Mouse (Mus musculus): ENCODE data around the gene Tbp. TPM values are rescaled to one million over a fixed set of nuclear protein-coding genes. Genes with fewer than 3 reads are reported as not detected.

Tbp gene
- polyA plus RNA-seq, 1 experiment = 58.2 TPM

DNA sequence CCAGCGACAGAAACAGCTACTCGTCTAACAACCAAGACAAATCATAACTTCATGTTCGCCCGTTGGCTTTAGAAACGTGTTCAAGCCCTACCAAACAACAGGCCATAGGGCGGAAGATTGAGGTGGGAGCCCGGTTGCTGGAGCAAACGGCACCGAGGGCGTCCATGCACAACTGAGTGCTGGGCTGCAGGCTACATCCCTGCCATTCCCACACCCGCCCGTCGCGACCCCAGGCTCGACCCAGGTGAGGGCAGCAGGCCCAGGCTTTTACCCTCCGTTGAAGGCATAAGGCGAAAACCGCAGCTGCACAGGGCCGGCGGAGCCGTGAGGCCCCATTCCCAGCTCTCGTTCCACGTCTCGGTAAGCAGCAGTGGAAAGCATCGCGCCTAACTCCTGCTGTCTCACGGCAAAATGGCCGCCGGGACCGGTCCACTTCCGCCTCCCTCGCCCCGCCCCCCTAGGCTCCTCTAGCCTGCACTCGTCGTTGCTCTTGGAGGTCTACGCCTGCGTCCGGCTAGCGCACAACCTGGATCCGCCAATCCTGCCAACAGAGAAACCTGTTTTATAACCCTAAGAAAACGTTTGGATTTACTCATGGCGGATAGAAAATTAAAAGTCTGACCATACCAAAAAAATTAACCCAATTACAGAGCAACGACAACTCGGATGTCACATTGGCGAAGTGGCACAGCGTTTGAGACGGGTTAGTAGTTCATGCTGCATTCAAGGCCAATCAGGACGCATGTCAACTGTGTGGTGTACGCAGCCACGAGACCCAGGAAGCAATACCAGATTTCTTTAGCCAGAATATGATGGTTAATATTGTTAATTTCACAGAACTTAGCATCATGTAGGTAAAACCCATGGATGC lies 1.6 kb upstream of the Tbp start:
- peak overlapping the region; percentile 70 for H3K27ac ChIP-seq (ENCODE audit: insufficient read depth, low read length)
- peaks cover 5% of the 10 kb centered on the region; the same call in 1 of the 2 replicates for H3K4me1 ChIP-seq (ENCODE audit: control insufficient read depth, insufficient read depth, low read length)
- WGBS = under 1% methylated on average over 50 of the region's 50 CpGs
- H3K4me3 ChIP-seq (replicated peaks; ENCODE audit: insufficient read depth, low read depth, low read length) = peak overlapping the region; percentile 85
- no peaks in the 10 kb centered on the region for H3K27me3 ChIP-seq (ENCODE audit: control insufficient read depth, insufficient read depth, low read length)
- DNase-seq = peak; percentile 94
- TF ChIP-seq POLR2A (IDR thresholded peaks at IDR 0.05; ENCODE audit: borderline replicate concordance, insufficient read depth, low read length) = peak; percentile 68
- TF ChIP-seq CTCF (IDR thresholded peaks at IDR 0.05; ENCODE audit: borderline replicate concordance, insufficient read depth, low read depth, low read length) = no peak

DNA sequence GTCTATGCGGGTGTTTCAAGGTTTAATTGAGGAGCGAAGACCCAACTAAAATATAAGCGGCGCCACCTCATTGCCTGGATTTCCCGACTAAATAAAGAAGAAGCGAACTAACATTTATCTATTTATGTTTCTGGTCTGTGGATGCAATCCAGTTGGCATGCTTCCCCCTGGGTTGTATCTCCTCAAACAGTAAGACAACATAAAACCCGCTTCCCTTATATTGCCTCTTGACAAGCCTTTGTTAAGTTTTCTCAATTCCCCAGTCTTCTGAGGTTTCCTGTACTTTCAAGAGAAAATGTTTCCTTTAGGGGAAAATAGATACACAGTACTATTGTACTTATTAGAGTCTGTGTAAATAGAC lies 955 bp upstream of the Tbp start:
- WGBS = 48% methylated on average over 7 of the region's 7 CpGs
- DNase-seq = no peak
- TF ChIP-seq POLR2A (IDR thresholded peaks at IDR 0.05; ENCODE audit: borderline replicate concordance, insufficient read depth, low read length) = no peak
- TF ChIP-seq CTCF (IDR thresholded peaks at IDR 0.05; ENCODE audit: borderline replicate concordance, insufficient read depth, low read depth, low read length) = no peak
- 0 out of 2 replicates have a peak overlapping the region, but pooled peaks have one; percentile 70 for H3K27ac ChIP-seq (ENCODE audit: insufficient read depth, low read length)
- no peaks in the 10 kb centered on the region for H3K27me3 ChIP-seq (ENCODE audit: control insufficient read depth, insufficient read depth, low read length)
- H3K4me3 ChIP-seq (replicated peaks; ENCODE audit: insufficient read depth, low read depth, low read length) = peak overlapping the region; percentile 85
- peaks cover 5% of the 10 kb centered on the region; the same call in 1 of the 2 replicates for H3K4me1 ChIP-seq (ENCODE audit: control insufficient read depth, insufficient read depth, low read length)

DNA sequence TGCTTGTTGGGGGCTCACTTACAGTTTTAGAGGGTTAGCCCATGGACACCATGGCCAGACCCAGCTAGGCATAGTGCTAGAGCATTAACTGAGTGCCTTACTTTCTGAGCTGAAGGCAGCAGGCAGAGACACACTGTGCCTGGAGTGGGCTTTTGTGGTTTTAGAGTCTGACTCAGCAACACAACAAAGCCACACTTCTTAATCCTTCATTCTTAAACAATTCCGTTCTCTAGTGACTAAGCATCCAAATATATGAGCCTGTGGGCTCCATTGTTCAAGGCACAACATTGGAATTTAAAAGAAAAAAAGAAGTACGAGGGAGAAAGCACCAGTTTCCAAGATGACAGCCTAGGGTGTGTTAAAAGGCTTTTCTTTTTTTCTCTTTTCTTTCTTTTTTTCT lies 11.0 kb downstream of the Tbp start:
- TF ChIP-seq POLR2A (IDR thresholded peaks at IDR 0.05; ENCODE audit: borderline replicate concordance, insufficient read depth, low read length) (no peak), CTCF (IDR thresholded peaks at IDR 0.05; ENCODE audit: borderline replicate concordance, insufficient read depth, low read depth, low read length) (no peak)
- H3K4me1 ChIP-seq (ENCODE audit: control insufficient read depth, insufficient read depth, low read length) = no peaks in the 10 kb centered on the region
- WGBS = 92% methylated on average over 2 of the region's 2 CpGs

DNA sequence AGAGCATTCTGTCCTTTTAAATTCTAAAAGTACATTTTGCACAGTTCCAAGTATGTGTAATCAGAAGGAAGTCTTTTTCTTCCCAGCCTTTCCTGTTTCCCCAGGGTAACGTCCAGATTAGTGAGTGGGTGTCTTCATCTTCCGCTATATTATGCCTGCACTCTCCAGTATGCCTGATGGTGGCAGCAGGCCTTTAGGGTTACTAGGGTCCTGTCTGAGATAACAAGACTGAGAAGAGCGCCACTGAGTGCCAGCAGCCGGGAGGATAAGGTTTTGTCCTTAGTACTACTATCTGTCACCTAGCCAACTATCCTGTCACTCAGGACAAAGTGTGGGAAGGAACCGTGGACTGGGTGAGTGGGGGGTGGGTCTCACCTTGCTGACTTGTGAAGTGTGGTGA lies 18.1 kb downstream of the Tbp start:
- WGBS = 55% methylated on average over 5 of the region's 5 CpGs
- TF ChIP-seq POLR2A (IDR thresholded peaks at IDR 0.05; ENCODE audit: borderline replicate concordance, insufficient read depth, low read length) (no peak), CTCF (IDR thresholded peaks at IDR 0.05; ENCODE audit: borderline replicate concordance, insufficient read depth, low read depth, low read length) (no peak)
- Histone ChIP-seq H3K4me1 (ENCODE audit: control insufficient read depth, insufficient read depth, low read length) (no peaks in the 10 kb centered on the region), H3K4me3 (replicated peaks; ENCODE audit: insufficient read depth, low read depth, low read length) (no peak overlapping the region), H3K27me3 (ENCODE audit: control insufficient read depth, insufficient read depth, low read length) (no peaks in the 10 kb centered on the region), H3K27ac (ENCODE audit: insufficient read depth, low read length) (no peak overlapping the region)
- no peak for DNase-seq

More for the DNA sequence above, 11.0 kb downstream of the Tbp start:
- H3K27me3 ChIP-seq (ENCODE audit: control insufficient read depth, insufficient read depth, low read length) = no peaks in the 10 kb centered on the region
- no peak overlapping the region for H3K27ac ChIP-seq (ENCODE audit: insufficient read depth, low read length)
- H3K4me3 ChIP-seq (replicated peaks; ENCODE audit: insufficient read depth, low read depth, low read length) = no peak overlapping the region
- DNase-seq = no peak

GRCm38 (mm10) chr17:15518186-15518585 lies 18.5 kb downstream of the Tbp start:
- no peaks in the 10 kb centered on the region for H3K27me3 ChIP-seq (ENCODE audit: control insufficient read depth, insufficient read depth, low read length)
- DNase-seq = no peak
- H3K4me1 ChIP-seq (ENCODE audit: control insufficient read depth, insufficient read depth, low read length) = no peaks in the 10 kb centered on the region
- no peak for TF ChIP-seq POLR2A (IDR thresholded peaks at IDR 0.05; ENCODE audit: borderline replicate concordance, insufficient read depth, low read length)
- no peak for TF ChIP-seq CTCF (IDR thresholded peaks at IDR 0.05; ENCODE audit: borderline replicate concordance, insufficient read depth, low read depth, low read length)
- H3K27ac ChIP-seq (ENCODE audit: insufficient read depth, low read length) = no peak overlapping the region
- WGBS = 90% methylated on average over 5 of the region's 5 CpGs
- H3K4me3 ChIP-seq (replicated peaks; ENCODE audit: insufficient read depth, low read depth, low read length) = no peak overlapping the region

GRCm38 (mm10) chr17:15518766-15519165 lies 19.1 kb downstream of the Tbp start:
- no peak for TF ChIP-seq POLR2A (IDR thresholded peaks at IDR 0.05; ENCODE audit: borderline replicate concordance, insufficient read depth, low read length)
- TF ChIP-seq CTCF (IDR thresholded peaks at IDR 0.05; ENCODE audit: borderline replicate concordance, insufficient read depth, low read depth, low read length) = no peak
- Histone ChIP-seq H3K27ac (ENCODE audit: insufficient read depth, low read length) (no peak overlapping the region), H3K27me3 (ENCODE audit: control insufficient read depth, insufficient read depth, low read length) (no peaks in the 10 kb centered on the region), H3K4me3 (replicated peaks; ENCODE audit: insufficient read depth, low read depth, low read length) (no peak overlapping the region), H3K4me1 (ENCODE audit: control insufficient read depth, insufficient read depth, low read length) (no peaks in the 10 kb centered on the region)
- DNase-seq = no peak
- WGBS = 98% methylated on average over 1 of the region's 1 CpGs

DNA sequence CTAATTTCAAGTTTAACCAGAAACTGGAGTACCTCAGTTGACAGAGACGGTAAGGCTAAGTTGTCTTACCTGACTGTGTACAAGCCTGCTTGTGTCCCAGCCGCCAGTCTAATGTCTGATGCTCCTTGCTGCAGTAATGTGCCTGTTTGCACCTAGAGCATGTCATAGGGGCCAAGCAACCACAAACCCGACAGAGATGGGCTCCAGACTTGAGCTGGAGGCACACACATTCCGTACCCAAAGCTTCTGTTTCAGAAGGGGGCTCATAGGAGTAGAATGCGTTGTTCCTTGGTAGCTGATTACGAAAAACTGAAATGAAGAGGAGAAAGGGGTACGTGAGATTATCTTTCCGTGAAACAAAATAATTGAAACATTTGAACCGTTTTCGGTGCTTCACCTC lies 26.6 kb downstream of the Tbp start:
- H3K4me1 ChIP-seq (ENCODE audit: control insufficient read depth, insufficient read depth, low read length) = peaks cover 3% of the 10 kb centered on the region
- H3K27ac ChIP-seq (ENCODE audit: insufficient read depth, low read length) = no peak overlapping the region
- TF ChIP-seq CTCF (IDR thresholded peaks at IDR 0.05; ENCODE audit: borderline replicate concordance, insufficient read depth, low read depth, low read length) (no peak), POLR2A (IDR thresholded peaks at IDR 0.05; ENCODE audit: borderline replicate concordance, insufficient read depth, low read length) (no peak)
- H3K4me3 ChIP-seq (replicated peaks; ENCODE audit: insufficient read depth, low read depth, low read length) = peak overlapping the region; percentile 68
- no peaks in the 10 kb centered on the region for H3K27me3 ChIP-seq (ENCODE audit: control insufficient read depth, insufficient read depth, low read length)
- peak; percentile 9 to 19 for DNase-seq
- 9% methylated on average over 10 of the region's 10 CpGs for WGBS

All from cerebellum, adult 2 months (tissue).